8 mouse cellular contexts compared by ENCODE assay signal in genomic region chr1:93658559-93658958, GRCm38 (mm10). TPM values are rescaled to one million over a fixed set of nuclear protein-coding genes. Genes with fewer than 3 reads are reported as not detected.
DNase-seq lines count a peak whose midpoint lies in the region; ATAC-seq and TF ChIP-seq lines count a peak whose summit lies in the region.
"Not testable (repeated sequence)": the region's sequence is repeated elsewhere in the genome, so short reads cannot be mapped to it uniquely, and the experiment has no call there.

Gene Stk25, minus strand, starts transcription at chr1:93658659.

- 0 out of 2 replicates have a peak within 1 kb of the TSS, but pooled peaks have one; percentile 56 for H3K27ac ChIP-seq in embryonic facial prominence, embryonic 11.5 days (replicated peaks; ENCODE audit: low read depth, low read length)
- H3K27ac ChIP-seq in kidney, postnatal 0 days; limb, embryonic 13.5 days; stomach, embryonic 14.5 days (ENCODE audit: low read length): not testable (repeated sequence)

- H3K9ac ChIP-seq in embryonic facial prominence, embryonic 11.5 days (replicated peaks; ENCODE audit: low read length); kidney, postnatal 0 days (ENCODE audit: low read depth, low read length); limb, embryonic 13.5 days; stomach, embryonic 14.5 days (replicated peaks; ENCODE audit: low read depth, low read length): not testable (repeated sequence)

- peaks cover 35% of the 10 kb centered on the region for H3K27me3 ChIP-seq in G1E (ENCODE audit: insufficient read depth, low read length)
- H3K27me3 ChIP-seq in embryonic facial prominence, embryonic 11.5 days (ENCODE audit: control insufficient read depth, insufficient read depth, low read length); kidney, postnatal 0 days (ENCODE audit: insufficient read depth, low read length); limb, embryonic 13.5 days; stomach, embryonic 14.5 days (ENCODE audit: control insufficient read depth, insufficient read depth, low read length): not testable (repeated sequence)

- not testable (repeated sequence) for TF ChIP-seq CTCF in G1E (IDR thresholded peaks at IDR 0.05; ENCODE audit: low read depth, low read length); kidney, postnatal 0 days (IDR thresholded peaks at IDR 0.05; ENCODE audit: low read depth)

- not testable (repeated sequence) for H3K4me1 ChIP-seq in G1E (ENCODE audit: insufficient read depth, low read depth, low read length); embryonic facial prominence, embryonic 11.5 days (ENCODE audit: control insufficient read depth, insufficient read depth, low read length); kidney, postnatal 0 days (replicated peaks; ENCODE audit: insufficient read depth, low read length); limb, embryonic 13.5 days; stomach, embryonic 14.5 days (ENCODE audit: control insufficient read depth, insufficient read depth, low read length)

- not testable (repeated sequence) for H3K4me3 ChIP-seq in G1E (ENCODE audit: low read depth, low read length); embryonic facial prominence, embryonic 11.5 days (ENCODE audit: low read depth, low read length); kidney, postnatal 0 days (replicated peaks; ENCODE audit: low read depth, low read length); limb, embryonic 13.5 days; stomach, embryonic 14.5 days (ENCODE audit: low read depth, low read length)

- not testable (repeated sequence) for H3K36me3 ChIP-seq in G1E (replicated peaks); embryonic facial prominence, embryonic 11.5 days (replicated peaks; ENCODE audit: control insufficient read depth, insufficient read depth, low read depth, low read length); kidney, postnatal 0 days (ENCODE audit: insufficient read depth, low read length); limb, embryonic 13.5 days; stomach, embryonic 14.5 days (ENCODE audit: control insufficient read depth, insufficient read depth, low read length)

- intact Hi-C loops in gastrocnemius, postnatal 14 days (cut with DNase I; ENCODE audit: low total_unique reads); heart, postnatal 36 days (cut with DNase I): not testable (repeated sequence)

- H3K4me2 ChIP-seq in embryonic facial prominence, embryonic 11.5 days (ENCODE audit: low read depth, low read length); kidney, postnatal 0 days (ENCODE audit: low read length); limb, embryonic 13.5 days (replicated peaks); stomach, embryonic 14.5 days (replicated peaks; ENCODE audit: low read depth, low read length): not testable (repeated sequence)

- H3K9me3 ChIP-seq in G1E (replicated peaks); embryonic facial prominence, embryonic 11.5 days (replicated peaks; ENCODE audit: control insufficient read depth, low read length); kidney, postnatal 0 days (replicated peaks; ENCODE audit: low read length); limb, embryonic 13.5 days; stomach, embryonic 14.5 days (ENCODE audit: control insufficient read depth, low read depth, low read length): not testable (repeated sequence)

- ATAC-seq in G1E (ENCODE audit: extremely low read depth, insufficient number of reproducible peaks, low FRiP score, poor library complexity, severe bottlenecking); embryonic facial prominence, embryonic 11.5 days (replicated peaks; ENCODE audit: insufficient number of reproducible peaks, low FRiP score, low TSS enrichment, low read depth); kidney, postnatal 0 days (replicated peaks; ENCODE audit: low FRiP score, low read depth); limb, embryonic 13.5 days (ENCODE audit: low FRiP score, low read depth); megakaryocyte-erythroid progenitor cell, adult 5-6 weeks (replicated peaks; ENCODE audit: low FRiP score, low TSS enrichment, poor library complexity, severe bottlenecking); stomach, embryonic 14.5 days (ENCODE audit: insufficient number of reproducible peaks, insufficient read depth, low FRiP score, low read depth): not testable (repeated sequence)

- not testable (repeated sequence) for DNase-seq in G1E (ENCODE audit: low spot score); embryonic facial prominence, embryonic 11.5 days (ENCODE audit: low spot score); gastrocnemius, postnatal 14 days; heart, postnatal 36 days; kidney, postnatal 0 days (ENCODE audit: low spot score)

RNA-seq across cellular contexts. Expression of gene Stk25, which starts in this region (rescaled TPM):
- total RNA-seq in G1E (2014; fragmentation: Nextera tagmentation) (102 and 116 TPM in 2 replicates), G1E (2017) (64.8 and 72.8 TPM in 2 replicates)
- 19.6 and 23.4 TPM in 2 replicates for polyA plus RNA-seq in G1E (2012)
- polyA plus RNA-seq in embryonic facial prominence, embryonic 11.5 days (2014; fragmentation: Nextera tagmentation; extraction: Ambion mirVana), result 170 and 201 TPM in 2 replicates
- total RNA-seq in gastrocnemius, postnatal 14 days (2021), result 10 to 100 TPM; 91.0 to 98.6 TPM
- 100 to 1,000 TPM in 1 of 2 experiments, 10 to 100 TPM in 1; 98.2 to 103 TPM for total RNA-seq in heart, postnatal 36 days (2021)
- polyA plus RNA-seq in kidney, postnatal 0 days (2015; fragmentation: Nextera tagmentation; extraction: Ambion mirVana), result 174 TPM in 2 replicates
- 200 and 212 TPM in 2 replicates for polyA plus RNA-seq in limb, embryonic 13.5 days (2015; fragmentation: Nextera tagmentation; extraction: Ambion mirVana)
- total RNA-seq in megakaryocyte-erythroid progenitor cell, adult 5-6 weeks (2014; fragmentation: Nextera tagmentation), result 63.5 and 82.3 TPM in 2 replicates
- 50.4 and 60.8 TPM in 2 replicates for total RNA-seq in megakaryocyte-erythroid progenitor cell, adult 5-6 weeks (2017)
- 171 and 174 TPM in 2 replicates for polyA plus RNA-seq in stomach, embryonic 14.5 days (2014; fragmentation: Nextera tagmentation; extraction: Ambion mirVana)
